Mouse (Mus musculus): ENCODE data around the gene Map2k5. TPM values are rescaled to one million over a fixed set of nuclear protein-coding genes. Genes with fewer than 3 reads are reported as not detected.

Map2k5 gene
- 10 to 100 TPM; 30.8 to 31.2 TPM for total RNA-seq (2021)
- long read RNA-seq, experiment 1, transcript Map2k5-201 (22 exons, 2,310 nt), result major isoform, 33 of 51 reads
- long read RNA-seq, experiment 1, partial matches to known transcripts, result 1 of 51 reads
- long read RNA-seq, experiment 1, other reads (novel, unspliced or antisense), result 17 of 51 reads
- long read RNA-seq, experiment 2, transcript Map2k5-201 (22 exons, 2,310 nt), result major isoform, 24 of 47 reads
- long read RNA-seq, experiment 2, partial matches to known transcripts, result 2 of 47 reads
- long read RNA-seq, experiment 2, other reads (novel, unspliced or antisense), result 21 of 47 reads

- intact Hi-C loops (cut with DNase I), result no loop called here
- peak; percentile 90 to 91 for DNase-seq (ENCODE audit: low spot score in 2 of 2)
Observed at GRCm38 (mm10) chr9:63377270-63378142, at the start of gene Map2k5. TSS of gene Map2k5 (minus strand) at chr9:63377902.

GRCm38 (mm10) chr9:63421096-63421736 lies 43.5 kb upstream of the Map2k5 start:
- DNase-seq (ENCODE audit: low spot score in 2 of 2), result peak; percentile 10 to 17
- intact Hi-C loops (cut with DNase I), result no loop called here

- DNase-seq (ENCODE audit: low spot score in 2 of 2), result no peak
- intact Hi-C loops (cut with DNase I), result no loop called here
Observed at GRCm38 (mm10) chr9:63420396-63420795, 42.7 kb upstream of the Map2k5 start.

- intact Hi-C loops (cut with DNase I), result no loop called here
- no peak for DNase-seq (ENCODE audit: low spot score in 2 of 2)
Observed at GRCm38 (mm10) chr9:63400176-63400575, 22.5 kb upstream of the Map2k5 start.

- DNase-seq (ENCODE audit: low spot score in 2 of 2), result no peak
- intact Hi-C loops (cut with DNase I), result loop anchor here (5.0 kb wide), 1 partner anchor 262 kb away; no protein-coding TSS in a partner anchor
Observed at GRCm38 (mm10) chr9:63399463-63399815, 21.7 kb upstream of the Map2k5 start.

GRCm38 (mm10) chr9:63398611-63399462 lies 21.1 kb upstream of the Map2k5 start, which contains the start of gene 2300009A05Rik:
TSS of gene 2300009A05Rik (minus strand) at chr9:63399246.
- intact Hi-C loops (cut with DNase I), result loop anchor here (5.0 kb wide), 1 partner anchor 262 kb away; no protein-coding TSS in a partner anchor
- peak; percentile 87 to 93 for DNase-seq (ENCODE audit: low spot score in 2 of 2)

- DNase-seq (ENCODE audit: low spot score in 2 of 2), result peak in 1 of 2 experiments; percentile 28
- intact Hi-C loops (cut with DNase I), result loop anchor here (5.0 kb wide), 1 partner anchor 258 kb away; no protein-coding TSS in a partner anchor
Observed at GRCm38 (mm10) chr9:63395612-63396011, 17.9 kb upstream of the Map2k5 start.

GRCm38 (mm10) chr9:63391307-63391706 lies 13.6 kb upstream of the Map2k5 start:
- DNase-seq (ENCODE audit: low spot score in 2 of 2), result no peak
- intact Hi-C loops (cut with DNase I), result no loop called here

GRCm38 (mm10) chr9:63382761-63383160 lies 5.1 kb upstream of the Map2k5 start:
- intact Hi-C loops (cut with DNase I), result no loop called here
- no peak for DNase-seq (ENCODE audit: low spot score in 2 of 2)

GRCm38 (mm10) chr9:63380326-63380725 lies 2.6 kb upstream of the Map2k5 start:
- DNase-seq (ENCODE audit: low spot score in 2 of 2), result no peak
- intact Hi-C loops (cut with DNase I), result no loop called here

GRCm38 (mm10) chr9:63378174-63378573 lies 472 bp upstream of the Map2k5 start:
- intact Hi-C loops (cut with DNase I), result no loop called here
- DNase-seq (ENCODE audit: low spot score in 2 of 2), result no peak

- intact Hi-C loops (cut with DNase I), result no loop called here
- DNase-seq (ENCODE audit: low spot score in 2 of 2), result no peak
Observed at GRCm38 (mm10) chr9:63373315-63373714, 4.4 kb downstream of the Map2k5 start.

- intact Hi-C loops (cut with DNase I), result no loop called here
Observed at GRCm38 (mm10) chr9:63372541-63372940, 5.2 kb downstream of the Map2k5 start.

GRCm38 (mm10) chr9:63360410-63360809 lies 17.3 kb downstream of the Map2k5 start:
- DNase-seq (ENCODE audit: low spot score in 2 of 2), result no peak
- intact Hi-C loops (cut with DNase I), result no loop called here

More at GRCm38 (mm10) chr9:63372541-63372940, 5.2 kb downstream of the Map2k5 start:
- DNase-seq (ENCODE audit: low spot score in 2 of 2), result no peak

GRCm38 (mm10) chr9:63359016-63359415 lies 18.7 kb downstream of the Map2k5 start:
- intact Hi-C loops (cut with DNase I), result no loop called here

GRCm38 (mm10) chr9:63356721-63357120 lies 21.0 kb downstream of the Map2k5 start:
- intact Hi-C loops (cut with DNase I), result no loop called here
- no peak for DNase-seq (ENCODE audit: low spot score in 2 of 2)

More at GRCm38 (mm10) chr9:63359016-63359415, 18.7 kb downstream of the Map2k5 start:
- DNase-seq (ENCODE audit: low spot score in 2 of 2), result peak; percentile 28 to 31

GRCm38 (mm10) chr9:63356278-63356677 lies 21.4 kb downstream of the Map2k5 start:
- DNase-seq (ENCODE audit: low spot score in 2 of 2), result no peak
- intact Hi-C loops (cut with DNase I), result no loop called here

GRCm38 (mm10) chr9:63354168-63354567 lies 23.5 kb downstream of the Map2k5 start:
- intact Hi-C loops (cut with DNase I), result no loop called here
- no peak for DNase-seq (ENCODE audit: low spot score in 2 of 2)

GRCm38 (mm10) chr9:63350030-63350429 lies 27.7 kb downstream of the Map2k5 start:
- no peak for DNase-seq (ENCODE audit: low spot score in 2 of 2)
- intact Hi-C loops (cut with DNase I), result no loop called here
